Mouse (Mus musculus) neural tube, embryonic 14.5 days (tissue): ENCODE measurements around the gene Pi4kb. TPM values are rescaled to one million over a fixed set of nuclear protein-coding genes. Genes with fewer than 3 reads are reported as not detected.

Source experiments
- ATAC-seq: fragments of 200-750 bp; cut with Nextera tagmentation; 2 replicates; pipeline ENCODE4 v1.8.0; 2017; ENCODE audit warnings: low read depth, mild to moderate bottlenecking, moderate TSS enrichment, moderate library complexity
- H3K27ac ChIP-seq: fragments of 300-500 bp; sonication (generic); 2 replicates; pipeline ENCODE4 v1.5.1; 2014; ENCODE audit warnings: low read depth, mild to moderate bottlenecking, control low read depth, low read length, moderate library complexity, mixed read lengths
- H3K27me3 ChIP-seq: fragments of 300-500 bp; sonication (generic); 2 replicates; pipeline ENCODE4 v1.6.1; 2014; ENCODE audit warnings: low read length; ENCODE audit not compliant: control insufficient read depth, insufficient read depth
- H3K36me3 ChIP-seq: fragments of 300-500 bp; sonication (generic); 2 replicates; pipeline ENCODE4 v1.6.1; 2014; ENCODE audit warnings: low read length, mixed read lengths; ENCODE audit not compliant: control insufficient read depth, insufficient read depth
- H3K4me1 ChIP-seq: fragments of 300-500 bp; sonication (generic); 2 replicates; pipeline ENCODE4 v1.6.1; 2014; ENCODE audit warnings: low read length; ENCODE audit not compliant: control insufficient read depth, insufficient read depth
- H3K4me2 ChIP-seq: fragments of 300-500 bp; sonication (generic); 2 replicates; pipeline ENCODE4 v1.6.1; 2014; ENCODE audit warnings: mild to moderate bottlenecking, low read depth, low read length, control low read depth
- H3K4me3 ChIP-seq: fragments of 300-500 bp; sonication (generic); 2 replicates; pipeline ENCODE4 v1.5.1; 2014; ENCODE audit warnings: low read depth, low read length, control low read depth, mixed read lengths
- H3K9ac ChIP-seq: fragments of 300-500 bp; sonication (generic); replicated peaks from 2 replicates; pipeline ENCODE4 v1.6.1; 2014; ENCODE audit warnings: low read depth, mild to moderate bottlenecking, control low read depth, low read length, mixed read lengths
- H3K9me3 ChIP-seq: fragments of 300-500 bp; sonication (generic); 2 replicates; pipeline ENCODE4 v1.6.1; 2016; ENCODE audit warnings: low read length; ENCODE audit not compliant: control insufficient read depth
- WGBS: fragments of 180-500 bp; shearing (Covaris S2); extraction: QIAGEN DNeasy Blood & Tissue Kit; methylation state at CpG from one replicate; pipeline ENCODE4 v1.1.7; 2014; 5-methylcytosine and 5-hydroxymethylcytosine counted together
- polyA plus RNA-seq: library from polyadenylated mRNA; unstranded; fragments of >200 nt; fragmentation: Nextera tagmentation; extraction: Ambion mirVana; gene quantifications from 2 replicates; pipeline ENCODE4 v1.2.1, GENCODE M21; 2014

Pi4kb gene
- polyA plus RNA-seq, 1 experiment from 2014 or later = 23.8 TPM

GRCm38 (mm10) chr3:95005651-95006050 lies 31.1 kb downstream of the Pi4kb start:
- H3K9me3 ChIP-seq = no peaks in the 10 kb centered on the region
- no peak overlapping the region for H3K4me3 ChIP-seq
- ATAC-seq = no peak
- H3K27ac ChIP-seq = no peak overlapping the region
- H3K4me2 ChIP-seq = no peak overlapping the region
- 93% methylated on average over 3 of the region's 3 CpGs for WGBS
- H3K9ac ChIP-seq = no peak overlapping the region
- no peaks in the 10 kb centered on the region for H3K4me1 ChIP-seq
- H3K27me3 ChIP-seq = no peaks in the 10 kb centered on the region
- H3K36me3 ChIP-seq = peaks cover 46% of the 10 kb centered on the region

DNA sequence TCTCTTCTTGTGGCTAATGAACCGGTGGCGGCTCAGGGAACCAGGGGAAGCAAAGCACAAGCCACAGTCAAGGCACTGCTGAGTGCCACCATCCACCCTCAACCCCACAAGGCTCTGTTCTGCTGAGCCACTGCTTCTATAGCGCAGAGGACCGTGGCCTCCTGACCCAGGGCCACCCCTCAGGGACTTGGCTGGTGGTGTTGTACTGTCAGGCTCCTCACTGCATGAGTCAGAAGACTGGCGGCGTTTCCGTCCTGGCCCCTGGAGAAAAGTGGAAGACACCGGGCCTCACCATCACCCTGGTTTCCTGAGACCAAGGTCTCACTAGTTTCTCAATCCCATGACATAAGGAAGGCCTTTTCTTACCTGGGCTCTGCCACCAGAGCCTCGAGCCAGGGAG lies 33.2 kb downstream of the Pi4kb start:
- H3K9me3 ChIP-seq = no peaks in the 10 kb centered on the region
- H3K27ac ChIP-seq = no peak overlapping the region
- 87% methylated on average over 9 of the region's 9 CpGs for WGBS

GRCm38 (mm10) chr3:95010396-95010795 lies 35.9 kb downstream of the Pi4kb start:
- H3K4me3 ChIP-seq = no peak overlapping the region
- H3K4me1 ChIP-seq = peaks cover 16% of the 10 kb centered on the region
- no peak for ATAC-seq
- H3K9me3 ChIP-seq = no peaks in the 10 kb centered on the region
- 90% methylated on average over 7 of the region's 7 CpGs for WGBS
- no peak overlapping the region for H3K9ac ChIP-seq
- no peak overlapping the region for H3K27ac ChIP-seq
- H3K36me3 ChIP-seq = peaks cover 45% of the 10 kb centered on the region
- no peaks in the 10 kb centered on the region for H3K27me3 ChIP-seq
- no peak overlapping the region for H3K4me2 ChIP-seq

More for the DNA sequence above, 33.2 kb downstream of the Pi4kb start:
- no peak for ATAC-seq
- Histone ChIP-seq H3K4me3 (no peak overlapping the region), H3K36me3 (peaks cover 58% of the 10 kb centered on the region), H3K4me2 (no peak overlapping the region), H3K9ac (no peak overlapping the region), H3K4me1 (no peaks in the 10 kb centered on the region), H3K27me3 (no peaks in the 10 kb centered on the region)

DNA sequence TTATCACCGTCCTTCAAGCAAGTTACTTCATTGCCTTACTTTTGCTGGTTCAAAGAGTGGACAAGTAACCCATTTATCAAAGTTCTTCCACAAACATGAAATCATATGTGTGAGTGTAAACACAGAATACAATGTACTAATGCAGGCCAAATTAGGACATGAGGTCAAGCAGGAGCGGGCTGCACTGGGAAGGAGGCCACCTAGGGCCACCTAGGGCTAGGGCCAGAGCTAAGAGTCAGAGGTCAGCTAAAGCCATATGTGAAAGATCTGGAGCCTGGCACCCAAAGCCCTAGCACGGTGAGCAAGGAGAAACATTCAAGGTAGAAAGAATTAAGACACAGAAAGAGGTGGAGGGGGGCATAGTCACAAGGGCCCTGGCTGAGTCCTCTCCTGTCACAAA lies 38.5 kb downstream of the Pi4kb start:
- H3K4me3 ChIP-seq = no peak overlapping the region
- no peak overlapping the region for H3K9ac ChIP-seq
- H3K27me3 ChIP-seq = no peaks in the 10 kb centered on the region
- H3K4me1 ChIP-seq = peaks cover 22% of the 10 kb centered on the region
- no peak overlapping the region for H3K27ac ChIP-seq
- H3K36me3 ChIP-seq = peaks cover 30% of the 10 kb centered on the region
- ATAC-seq = no peak
- no peaks in the 10 kb centered on the region for H3K9me3 ChIP-seq
- WGBS = 87% methylated on average over 3 of the region's 3 CpGs
- no peak overlapping the region for H3K4me2 ChIP-seq

DNA sequence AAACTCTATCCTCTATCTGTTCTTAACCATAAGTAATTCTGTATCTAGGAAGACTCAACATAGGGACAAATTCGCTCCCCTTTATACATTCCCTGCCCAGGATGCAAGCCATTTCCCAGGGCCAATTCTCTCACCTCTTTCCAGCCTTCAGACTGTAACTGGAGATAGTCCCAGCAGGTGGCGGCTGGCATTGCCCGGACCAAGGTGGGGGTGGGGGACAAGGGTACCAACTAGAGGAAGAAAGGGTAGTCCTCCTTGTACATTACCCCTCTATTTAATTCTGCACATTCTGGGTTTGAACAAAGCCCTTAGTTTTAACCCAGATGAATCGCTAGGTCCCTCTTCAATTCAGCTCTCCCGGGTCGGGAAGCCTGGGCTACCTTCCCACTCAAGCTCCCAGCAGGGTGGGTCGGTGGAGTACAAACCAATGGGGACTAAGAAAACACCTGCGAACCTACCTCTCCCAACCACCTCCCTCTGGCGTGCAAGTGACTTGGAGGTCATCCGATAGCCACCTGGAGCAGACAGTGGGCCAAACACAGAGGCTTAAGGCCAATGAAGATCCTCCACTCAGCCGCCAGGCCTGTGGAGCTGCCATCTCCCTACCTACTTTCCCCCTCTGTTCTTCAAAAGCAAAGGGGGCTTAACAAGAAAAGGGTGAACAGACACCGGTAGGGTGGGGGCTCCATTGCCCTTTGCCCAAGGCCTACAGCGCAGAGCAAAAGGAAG lies 39.3 kb downstream of the Pi4kb start:
- ATAC-seq = no peak
- peak overlapping the region; percentile 63 for H3K9ac ChIP-seq
- WGBS = 14% methylated on average over 13 of the region's 13 CpGs
- peak overlapping the region; percentile 97 for H3K4me2 ChIP-seq
- peaks cover 24% of the 10 kb centered on the region for H3K36me3 ChIP-seq
- no peak overlapping the region for H3K27ac ChIP-seq
- no peaks in the 10 kb centered on the region for H3K27me3 ChIP-seq
- peaks cover 22% of the 10 kb centered on the region for H3K4me1 ChIP-seq
- peak overlapping the region; percentile 66 for H3K4me3 ChIP-seq
- H3K9me3 ChIP-seq = no peaks in the 10 kb centered on the region

GRCm38 (mm10) chr3:95014428-95015151 lies 40.1 kb downstream of the Pi4kb start:
- H3K4me1 ChIP-seq = peaks cover 22% of the 10 kb centered on the region
- ATAC-seq = peak; percentile 13; the same call in 1 of the 2 replicates
- peak overlapping the region; percentile 91 for H3K27ac ChIP-seq
- under 1% methylated on average over 41 of the region's 44 CpGs for WGBS
- peak overlapping the region; percentile 97 for H3K4me2 ChIP-seq
- no peaks in the 10 kb centered on the region for H3K27me3 ChIP-seq
- peaks cover 21% of the 10 kb centered on the region for H3K36me3 ChIP-seq
- peak overlapping the region; percentile 66 for H3K4me3 ChIP-seq
- peak overlapping the region; percentile 63 for H3K9ac ChIP-seq
- no peaks in the 10 kb centered on the region for H3K9me3 ChIP-seq

- H3K4me3 ChIP-seq = peak within 1 kb of the TSS; percentile 66
- H3K9me3 ChIP-seq = no peaks in the 10 kb centered on the region
- H3K9ac ChIP-seq = peak within 1 kb of the TSS; percentile 63
- under 1% methylated on average over 24 of the region's 37 CpGs for WGBS
- H3K4me1 ChIP-seq = peaks cover 22% of the 10 kb centered on the region
- peak within 1 kb of the TSS; percentile 97 for H3K4me2 ChIP-seq
- ATAC-seq = peak; percentile 99
- H3K36me3 ChIP-seq = peaks cover 17% of the 10 kb centered on the region
- H3K27me3 ChIP-seq = no peaks in the 10 kb centered on the region
- peak within 1 kb of the TSS; percentile 91 for H3K27ac ChIP-seq
Observed at GRCm38 (mm10) chr3:95015337-95015872, 40.9 kb downstream of the Pi4kb start, which contains the start of gene Zfp687. Zfp687 (minus strand) TSS chr3:95015448.

GRCm38 (mm10) chr3:95015891-95016531 lies 41.5 kb downstream of the Pi4kb start:
- H3K27me3 ChIP-seq = no peaks in the 10 kb centered on the region
- peaks cover 11% of the 10 kb centered on the region for H3K36me3 ChIP-seq
- H3K4me2 ChIP-seq = peak overlapping the region; percentile 78
- under 1% methylated on average over 40 of the region's 40 CpGs for WGBS
- H3K4me3 ChIP-seq = peak overlapping the region; percentile 66
- peak overlapping the region; percentile 62 for H3K9ac ChIP-seq
- no peaks in the 10 kb centered on the region for H3K9me3 ChIP-seq
- peaks cover 22% of the 10 kb centered on the region for H3K4me1 ChIP-seq
- peak overlapping the region; percentile 91 for H3K27ac ChIP-seq
- ATAC-seq = peak; percentile 81
